Mouse (Mus musculus) myocyte (in vitro differentiated cells): ENCODE measurements around the gene Gstm2.

Experiments
- E2F4 ChIP-seq: IDR thresholded peaks from one replicate; pipeline ENCODE4 v1.6.1; 2011; ENCODE audit warnings: mild to moderate bottlenecking, control low read depth, moderate library complexity; ENCODE audit not compliant: insufficient read depth
- MAX ChIP-seq: IDR thresholded peaks from one replicate; pipeline ENCODE4 v1.6.1; 2011; ENCODE audit warnings: low read depth, mild to moderate bottlenecking, control low read depth
- MYOD1 ChIP-seq, 3 experiments: IDR thresholded peaks; one replicate each; pipeline ENCODE4 v1.6.1; 2011; ENCODE audit warnings: control low read depth in 2 of 3, low read depth in 2 of 3, mild to moderate bottlenecking in 2 of 3, moderate library complexity in 1 of 3; ENCODE audit not compliant: insufficient read length in 2 of 3, control insufficient read depth in 1 of 3
- MYOG ChIP-seq, 3 experiments: IDR thresholded peaks; one replicate each; pipeline ENCODE4 v1.6.1; 2011; ENCODE audit warnings: control low read depth in 2 of 3, low read depth in 2 of 3, mild to moderate bottlenecking in 2 of 3; ENCODE audit not compliant: insufficient read length in 2 of 3, control insufficient read depth in 1 of 3, insufficient read depth in 1 of 3
- POLR2A ChIP-seq: IDR thresholded peaks from one replicate; pipeline ENCODE4 v1.6.1; 2011; ENCODE audit warnings: low read depth, mild to moderate bottlenecking, control low read depth, moderate library complexity; ENCODE audit not compliant: insufficient read length
- TCF12 ChIP-seq: IDR thresholded peaks from one replicate; pipeline ENCODE4 v1.6.1; 2011; ENCODE audit warnings: mild to moderate bottlenecking, control low read depth; ENCODE audit not compliant: poor library complexity, insufficient read depth, severe bottlenecking

DNA sequence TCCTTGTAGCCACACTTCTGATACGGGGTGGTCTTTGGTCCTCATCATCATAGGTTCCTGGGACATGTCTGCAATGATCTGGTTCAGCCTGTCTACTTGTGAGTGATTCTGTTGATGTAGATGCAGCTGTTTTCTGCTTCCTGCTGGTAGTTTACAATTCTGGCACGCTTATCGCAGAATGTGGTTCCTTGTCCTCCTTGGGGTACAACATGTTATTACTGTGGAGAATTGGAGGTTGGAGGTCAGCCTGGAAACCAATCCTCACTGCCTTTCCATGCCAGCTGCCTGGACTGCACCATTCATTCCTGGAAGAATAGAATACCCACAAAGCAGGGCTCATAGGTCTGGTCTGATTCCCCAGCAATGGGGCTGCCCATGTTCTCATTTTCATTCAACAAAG, 13.2 kb upstream of the Gstm2 start:
- TF ChIP-seq MYOD1 (IDR thresholded peaks at IDR 0.05; ENCODE audit: control insufficient read depth in 1 of 3, insufficient read length in 2 of 3, low read depth in 2 of 3) (no peak), TCF12 (no peak), POLR2A (no peak), E2F4 (no peak), MAX (no peak), MYOG (IDR thresholded peaks at IDR 0.05; ENCODE audit: control insufficient read depth in 1 of 3, insufficient read depth in 1 of 3, insufficient read length in 2 of 3, low read depth in 2 of 3) (no peak)
